Mouse (Mus musculus): Measurements from ENCODE around the gene Ifrd2.

DNA sequence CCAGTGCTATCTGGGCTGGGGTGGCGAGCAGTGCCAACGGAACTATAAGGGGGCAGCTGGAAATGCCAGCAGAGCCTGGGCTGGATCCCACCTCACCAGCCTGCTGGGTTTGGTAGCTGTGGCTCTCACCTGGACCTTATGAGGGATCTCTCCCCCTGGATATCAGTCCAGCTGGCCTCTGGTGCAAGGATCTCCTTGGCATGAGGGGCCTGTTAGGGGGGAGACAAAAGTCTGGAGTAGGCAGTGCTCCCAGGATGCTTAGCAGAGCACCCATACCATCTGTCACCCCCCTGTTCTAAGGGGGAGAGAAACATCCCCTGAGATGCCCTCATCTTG is 15.1 kb upstream of the Ifrd2 start:
- no peak for TF ChIP-seq POLR2A (IDR thresholded peaks at IDR 0.05; ENCODE audit: control insufficient read depth in 1 of 2, insufficient read depth in 1 of 2, low read depth in 1 of 2, low read length in 2 of 2, poor library complexity in 1 of 2)
- TF ChIP-seq EP300 (IDR thresholded peaks at IDR 0.05; ENCODE audit: low read depth in 1 of 2, low read length in 2 of 2), result no peak

All from MEL (cell line).